Mouse (Mus musculus) hindbrain, embryonic 11.5 days (tissue): Measurements from ENCODE around the gene Ttc7b. TPM values are rescaled to one million over a fixed set of nuclear protein-coding genes. Genes with fewer than 3 reads are reported as not detected.

Source experiments
- ATAC-seq: fragments of 200-750 bp; cut with Nextera tagmentation; 2 replicates; pipeline ENCODE4 v1.8.0; 2017; ENCODE audit warnings: mild to moderate bottlenecking, moderate TSS enrichment, moderate library complexity; ENCODE audit not compliant: low FRiP score
- DNase-seq: peaks from one replicate; pipeline ENCODE4 v3.0.0-alpha.2; 2015; ENCODE audit warnings: low spot score
- H3K27ac ChIP-seq: fragments of 300-500 bp; sonication (generic); 2 replicates; pipeline ENCODE4 v1.5.1; 2014; ENCODE audit warnings: mild to moderate bottlenecking, low read depth, low read length
- H3K27me3 ChIP-seq: fragments of 300-500 bp; sonication (generic); 2 replicates; pipeline ENCODE4 v1.6.1; 2014; ENCODE audit warnings: mild to moderate bottlenecking, low read length, moderate library complexity, mixed read lengths; ENCODE audit not compliant: control insufficient read depth, insufficient read depth
- H3K36me3 ChIP-seq: fragments of 300-500 bp; sonication (generic); 2 replicates; pipeline ENCODE4 v1.6.1; 2014; ENCODE audit warnings: mild to moderate bottlenecking, low read length, moderate library complexity, mixed read lengths; ENCODE audit not compliant: control insufficient read depth, insufficient read depth
- H3K4me1 ChIP-seq: fragments of 300-500 bp; sonication (generic); replicated peaks from 2 replicates; pipeline ENCODE4 v1.6.1; 2014; ENCODE audit warnings: low read length, mixed read lengths; ENCODE audit not compliant: control insufficient read depth, insufficient read depth
- H3K4me2 ChIP-seq: fragments of 300-500 bp; sonication (generic); replicated peaks from 2 replicates; pipeline ENCODE4 v1.6.1; 2014; ENCODE audit warnings: mild to moderate bottlenecking, low read depth, low read length
- H3K4me3 ChIP-seq: fragments of 300-500 bp; sonication (generic); 2 replicates; pipeline ENCODE4 v1.5.1; 2014; ENCODE audit warnings: low read depth, low read length
- H3K9ac ChIP-seq: fragments of 300-500 bp; sonication (generic); 2 replicates; pipeline ENCODE4 v1.6.1; 2014; ENCODE audit warnings: low read depth, low read length
- H3K9me3 ChIP-seq: fragments of 300-500 bp; sonication (generic); 2 replicates; pipeline ENCODE4 v1.6.1; 2016; ENCODE audit warnings: low read length; ENCODE audit not compliant: control insufficient read depth
- WGBS: fragments of 180-500 bp; shearing (Covaris S2); extraction: QIAGEN DNeasy Blood & Tissue Kit; methylation state at CpG from one replicate; pipeline ENCODE4 v1.1.7; 2014; 5-methylcytosine and 5-hydroxymethylcytosine counted together
- polyA plus RNA-seq: library from polyadenylated mRNA; unstranded; fragments of >200 nt; fragmentation: Nextera tagmentation; extraction: Ambion mirVana; gene quantifications from 2 replicates; pipeline ENCODE4 v1.2.1, GENCODE M21; 2014

Ttc7b gene
- polyA plus RNA-seq, 1 experiment from 2014 or later, result 7.1 TPM

DNA sequence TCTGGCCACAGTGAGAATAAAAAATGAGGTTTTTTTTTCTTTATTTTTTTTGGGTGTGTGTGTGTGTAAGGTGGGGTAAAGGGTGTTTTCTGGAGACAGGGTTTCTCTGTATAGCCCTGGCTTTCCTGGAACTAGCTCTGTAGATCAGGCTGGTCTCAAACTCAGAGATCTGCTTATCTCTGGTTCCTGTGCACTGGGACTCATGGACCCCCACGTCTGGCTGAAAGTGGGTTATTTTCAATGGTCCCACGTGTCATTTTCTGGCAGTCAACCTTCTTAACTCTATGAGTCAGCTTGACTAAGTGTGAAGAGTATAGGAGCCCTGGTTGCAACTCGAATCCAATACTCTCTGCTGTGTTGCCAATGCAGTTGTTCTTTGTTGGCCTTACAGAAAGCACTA lies 127.1 kb downstream of the Ttc7b start:
- Histone ChIP-seq H3K9ac (no peak overlapping the region), H3K9me3 (no peaks in the 10 kb centered on the region), H3K27ac (no peak overlapping the region), H3K4me3 (no peak overlapping the region), H3K36me3 (0 out of 2 replicates have a peak, but pooled peaks cover 3% of the 10 kb centered on the region), H3K27me3 (no peaks in the 10 kb centered on the region), H3K4me1 (no peaks in the 10 kb centered on the region), H3K4me2 (no peak overlapping the region)
- ATAC-seq (no peak), DNase-seq (no peak)
- WGBS, result 84% methylated on average over 3 of the region's 3 CpGs

DNA sequence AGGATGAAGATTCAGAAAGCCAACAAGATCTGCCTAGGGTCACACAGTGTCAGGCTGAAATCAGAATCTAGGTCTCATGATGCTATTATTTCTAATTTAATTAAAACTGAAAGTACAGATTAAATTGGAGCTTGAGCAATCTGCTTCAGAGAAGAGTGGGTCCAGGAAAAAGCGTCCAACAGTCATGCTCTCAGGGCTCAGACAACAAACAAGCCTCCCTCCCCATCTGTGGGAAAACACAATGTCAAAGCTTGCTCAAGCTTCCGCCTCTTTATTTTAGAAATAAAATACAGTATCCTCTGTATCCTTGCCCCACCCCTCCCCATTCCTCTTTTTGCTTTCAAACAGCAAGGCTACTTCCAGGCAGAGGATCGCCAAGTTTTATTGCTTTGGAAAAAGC lies 127.5 kb downstream of the Ttc7b start:
- Histone ChIP-seq H3K4me1 (no peaks in the 10 kb centered on the region), H3K4me2 (no peak overlapping the region), H3K27ac (no peak overlapping the region), H3K27me3 (no peaks in the 10 kb centered on the region), H3K36me3 (0 out of 2 replicates have a peak, but pooled peaks cover 3% of the 10 kb centered on the region), H3K4me3 (no peak overlapping the region), H3K9me3 (no peaks in the 10 kb centered on the region), H3K9ac (no peak overlapping the region)
- 95% methylated on average over 3 of the region's 3 CpGs for WGBS
- ATAC-seq (no peak), DNase-seq (no peak)

DNA sequence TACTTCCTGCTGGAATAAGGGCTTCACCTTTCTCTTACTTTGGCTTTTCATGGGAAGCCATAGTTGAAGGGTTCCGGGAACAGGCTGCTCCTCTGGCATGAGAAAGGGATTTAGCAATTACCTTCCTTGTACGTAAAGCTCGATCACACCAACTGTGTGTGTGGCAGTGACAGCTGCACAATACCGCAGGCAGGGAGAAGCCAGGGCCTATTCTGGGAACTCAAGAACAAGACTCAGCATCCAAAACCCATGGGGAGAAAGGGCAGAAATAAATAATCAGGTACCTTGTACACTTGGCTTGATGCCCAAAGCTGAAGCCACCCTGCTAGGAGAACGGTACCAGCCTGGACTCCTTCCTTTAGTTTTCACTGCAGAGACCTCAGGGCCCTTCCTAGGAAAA lies 128.2 kb downstream of the Ttc7b start:
- H3K9me3 ChIP-seq, result no peaks in the 10 kb centered on the region
- 0 out of 2 replicates have a peak, but pooled peaks cover 3% of the 10 kb centered on the region for H3K36me3 ChIP-seq
- no peak overlapping the region for H3K9ac ChIP-seq
- H3K27ac ChIP-seq, result no peak overlapping the region
- ATAC-seq, result no peak
- no peak overlapping the region for H3K4me2 ChIP-seq
- no peaks in the 10 kb centered on the region for H3K4me1 ChIP-seq
- DNase-seq, result no peak
- no peaks in the 10 kb centered on the region for H3K27me3 ChIP-seq
- no peak overlapping the region for H3K4me3 ChIP-seq
- WGBS, result 88% methylated on average over 5 of the region's 5 CpGs

DNA sequence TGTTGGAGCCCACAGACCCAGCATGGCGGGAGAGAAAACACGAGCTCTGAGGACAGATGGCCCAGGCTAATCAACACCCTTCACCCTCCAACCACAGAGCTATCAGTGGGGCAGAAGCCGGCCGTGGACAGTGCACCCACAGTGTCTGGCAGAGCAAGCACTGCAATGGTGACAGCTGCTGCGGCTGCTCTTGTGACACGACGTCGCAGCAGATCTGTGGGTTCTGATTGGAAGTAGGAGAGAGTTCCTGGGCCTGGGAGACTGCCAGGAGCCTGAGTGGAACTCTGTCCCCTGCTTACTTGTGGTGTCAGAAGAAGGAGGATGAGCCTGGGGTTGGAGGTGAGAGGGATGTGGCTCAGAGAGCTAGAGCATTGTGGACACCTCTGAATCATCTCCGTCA lies 128.7 kb downstream of the Ttc7b start:
- Histone ChIP-seq H3K27ac (no peak overlapping the region), H3K9me3 (no peaks in the 10 kb centered on the region), H3K4me2 (no peak overlapping the region), H3K4me1 (no peaks in the 10 kb centered on the region), H3K9ac (no peak overlapping the region), H3K36me3 (0 out of 2 replicates have a peak, but pooled peaks cover 3% of the 10 kb centered on the region), H3K27me3 (no peaks in the 10 kb centered on the region), H3K4me3 (no peak overlapping the region)
- ATAC-seq (no peak), DNase-seq (no peak)
- 81% methylated on average over 9 of the region's 9 CpGs for WGBS

DNA sequence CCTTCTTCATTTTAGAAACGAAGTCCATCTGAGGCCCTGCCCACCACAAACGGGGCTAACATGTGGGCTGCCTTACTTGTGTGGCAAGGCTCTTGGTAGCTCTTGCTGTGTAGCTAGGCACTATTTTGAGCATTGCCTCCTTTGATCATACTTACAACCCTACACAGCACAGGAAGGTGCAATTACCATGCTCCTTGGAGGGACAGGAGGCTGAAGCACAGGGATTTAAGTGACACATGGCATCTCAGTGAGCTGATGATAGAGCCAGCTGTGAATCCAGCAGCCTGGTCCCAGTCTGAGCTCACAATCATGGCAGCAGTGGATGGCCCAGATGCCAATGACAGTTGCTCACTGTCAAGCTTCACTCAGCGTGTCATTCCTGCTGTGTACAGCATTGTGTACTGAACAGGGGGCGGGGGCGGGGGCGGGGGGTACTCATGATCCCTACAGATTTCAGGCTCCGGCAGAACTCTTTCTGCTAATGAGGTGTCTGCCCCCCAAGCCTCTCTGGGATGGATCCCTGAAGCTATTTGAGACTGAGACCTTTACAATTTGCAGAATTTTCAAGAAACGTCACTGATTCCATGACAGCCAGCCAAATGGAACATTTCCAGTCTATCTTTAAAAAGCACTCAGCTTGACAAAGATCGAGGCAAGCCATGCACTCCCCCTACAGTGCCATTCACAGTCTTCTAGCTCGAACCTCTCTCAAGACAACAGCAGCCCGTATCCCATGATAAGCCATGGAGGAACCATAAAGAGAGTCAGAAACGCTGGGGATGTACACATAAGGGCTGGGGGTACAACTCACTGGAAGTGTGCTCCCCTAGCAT lies 130.5 kb downstream of the Ttc7b start:
- ATAC-seq (no peak), DNase-seq (no peak)
- no peaks in the 10 kb centered on the region for H3K9me3 ChIP-seq
- no peaks in the 10 kb centered on the region for H3K27me3 ChIP-seq
- H3K9ac ChIP-seq, result no peak overlapping the region
- no peak overlapping the region for H3K4me2 ChIP-seq
- 0 out of 2 replicates have a peak, but pooled peaks cover 3% of the 10 kb centered on the region for H3K36me3 ChIP-seq
- H3K27ac ChIP-seq, result no peak overlapping the region
- no peaks in the 10 kb centered on the region for H3K4me1 ChIP-seq
- no peak overlapping the region for H3K4me3 ChIP-seq
- 63% methylated on average over 12 of the region's 12 CpGs for whole genome bisulfite sequencing

DNA sequence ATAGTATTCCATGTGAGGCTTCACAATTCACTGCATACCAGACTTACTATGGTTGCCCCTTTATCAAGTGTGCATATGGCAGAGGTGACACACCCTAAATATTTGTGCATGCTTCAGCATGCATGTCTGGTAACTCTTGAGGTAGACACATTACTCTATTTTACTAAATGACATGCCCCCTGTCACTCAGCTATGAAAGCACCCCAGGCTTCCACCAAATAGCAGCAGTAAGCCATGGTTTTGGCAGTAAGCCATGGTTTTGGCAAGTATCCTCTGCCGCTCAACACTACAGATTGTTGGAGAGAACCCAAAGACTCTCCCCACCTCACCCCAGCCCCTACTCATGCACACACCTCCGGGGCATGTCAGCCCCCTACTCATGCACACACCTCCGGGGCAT lies 134.4 kb downstream of the Ttc7b start:
- Histone ChIP-seq H3K27me3 (no peaks in the 10 kb centered on the region), H3K4me2 (no peak overlapping the region), H3K36me3 (peaks cover 3% of the 10 kb centered on the region; the same call in 1 of the 2 replicates), H3K27ac (no peak overlapping the region), H3K9ac (no peak overlapping the region), H3K9me3 (no peaks in the 10 kb centered on the region), H3K4me3 (no peak overlapping the region), H3K4me1 (no peaks in the 10 kb centered on the region)
- no peak for ATAC-seq
- no peak for DNase-seq
- WGBS, result 88% methylated on average over 3 of the region's 3 CpGs

DNA sequence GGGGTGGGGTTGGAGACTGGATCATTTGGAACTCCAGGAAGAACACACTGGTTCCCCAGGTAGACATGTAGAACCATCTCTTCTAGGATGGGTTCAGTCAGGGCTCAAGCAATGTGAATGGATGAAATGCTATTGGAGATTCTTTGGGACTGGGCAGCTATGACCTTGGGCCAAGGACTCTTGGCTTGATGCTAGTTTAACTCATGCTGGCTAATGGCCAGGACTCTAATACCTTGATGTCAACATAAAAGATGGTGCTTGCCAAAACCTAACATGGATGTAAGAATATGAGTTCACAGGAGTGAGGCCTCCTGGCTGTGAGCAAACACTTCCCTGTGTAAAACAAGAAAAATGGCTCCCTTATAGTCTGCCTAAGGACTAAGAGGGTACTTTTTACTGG lies 138.1 kb downstream of the Ttc7b start:
- DNase-seq, result no peak
- H3K9ac ChIP-seq, result no peak overlapping the region
- no peak overlapping the region for H3K27ac ChIP-seq
- no peak overlapping the region for H3K4me2 ChIP-seq
- H3K9me3 ChIP-seq, result no peaks in the 10 kb centered on the region
- peaks cover 3% of the 10 kb centered on the region; the same call in 1 of the 2 replicates for H3K36me3 ChIP-seq
- no peaks in the 10 kb centered on the region for H3K4me1 ChIP-seq
- no peaks in the 10 kb centered on the region for H3K27me3 ChIP-seq
- ATAC-seq, result no peak
- H3K4me3 ChIP-seq, result no peak overlapping the region

DNA sequence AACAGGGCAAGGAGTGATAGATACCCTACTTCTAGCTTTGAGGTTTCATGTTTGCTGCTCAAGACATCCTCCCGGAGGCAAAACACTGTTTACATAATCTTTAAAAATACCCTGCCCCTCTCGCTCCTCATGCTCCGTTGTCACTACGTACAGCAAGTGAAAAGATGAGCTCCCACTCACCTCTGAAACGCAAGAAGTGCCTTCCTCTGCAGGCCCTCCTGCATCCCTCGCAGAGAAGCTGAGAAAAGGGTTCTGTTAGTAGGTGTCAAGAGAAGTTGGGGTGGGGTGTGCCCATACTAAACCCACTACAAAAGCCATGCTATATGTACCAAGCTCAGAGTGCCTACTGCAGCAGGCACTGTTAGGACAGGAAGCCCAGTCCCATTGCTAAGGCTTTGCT lies 138.7 kb downstream of the Ttc7b start:
- 91% methylated on average over 6 of the region's 6 CpGs for WGBS
- no peak overlapping the region for H3K27ac ChIP-seq
- no peak overlapping the region for H3K9ac ChIP-seq
- H3K36me3 ChIP-seq, result peaks cover 3% of the 10 kb centered on the region; the same call in 1 of the 2 replicates
- no peaks in the 10 kb centered on the region for H3K27me3 ChIP-seq
- H3K4me2 ChIP-seq, result no peak overlapping the region
- H3K4me3 ChIP-seq, result no peak overlapping the region
- DNase-seq, result no peak
- H3K4me1 ChIP-seq, result no peaks in the 10 kb centered on the region
- H3K9me3 ChIP-seq, result no peaks in the 10 kb centered on the region
- ATAC-seq, result no peak

DNA sequence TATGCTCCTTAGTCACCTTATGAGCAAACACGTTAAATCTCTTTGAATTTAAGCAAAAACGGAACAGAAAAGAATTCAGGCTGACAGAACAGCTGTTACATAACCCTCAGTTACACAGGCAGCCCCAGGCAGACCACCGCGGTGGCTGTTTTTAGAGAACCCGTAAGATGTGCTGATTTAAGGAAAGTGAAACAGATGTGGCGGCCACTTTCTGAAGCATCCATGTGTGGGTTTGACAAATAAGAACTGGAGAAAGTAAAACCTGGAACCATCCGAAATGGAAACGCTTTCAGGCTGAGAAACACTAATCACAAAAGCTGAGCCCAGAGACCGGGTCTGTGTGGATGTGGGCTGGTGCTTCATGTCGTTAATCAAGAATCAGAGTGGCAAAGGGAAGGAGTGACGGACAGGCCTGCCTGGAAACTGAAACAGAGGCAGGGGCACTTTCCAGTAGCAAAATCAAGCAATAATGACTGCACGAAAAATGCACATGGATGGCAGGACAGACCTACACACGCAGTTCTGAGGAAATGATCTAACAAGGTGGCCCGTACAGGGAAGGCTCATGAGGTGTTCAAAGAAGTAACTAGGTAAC lies 139.8 kb downstream of the Ttc7b start:
- ATAC-seq, result no peak
- 82% methylated on average over 14 of the region's 14 CpGs for WGBS
- no peak for DNase-seq
- H3K4me3 ChIP-seq, result no peak overlapping the region
- no peak overlapping the region for H3K4me2 ChIP-seq
- H3K36me3 ChIP-seq, result peaks cover 3% of the 10 kb centered on the region; the same call in 1 of the 2 replicates
- no peaks in the 10 kb centered on the region for H3K4me1 ChIP-seq
- no peak overlapping the region for H3K9ac ChIP-seq
- no peak overlapping the region for H3K27ac ChIP-seq
- no peaks in the 10 kb centered on the region for H3K9me3 ChIP-seq
- H3K27me3 ChIP-seq, result no peaks in the 10 kb centered on the region
